Mouse (Mus musculus) urinary bladder, adult 2 months (tissue): ENCODE data around the gene St6galnac3. TPM values are rescaled to one million over a fixed set of nuclear protein-coding genes. Genes with fewer than 3 reads are reported as not detected.

Source experiments
- DNase-seq: peaks from one replicate; pipeline ENCODE4 v3.0.0; 2022; ENCODE audit warnings: low spot score
- polyA plus RNA-seq: library from polyadenylated mRNA; depleted of rRNA; stranded (reverse); fragments of >200 nt; gene quantifications from 2 replicates; pipeline ENCODE4 v1.2.3, GENCODE M21; 2012

The St6galnac3 gene
- polyA plus RNA-seq, 1 experiment = 2.9 TPM

DNA sequence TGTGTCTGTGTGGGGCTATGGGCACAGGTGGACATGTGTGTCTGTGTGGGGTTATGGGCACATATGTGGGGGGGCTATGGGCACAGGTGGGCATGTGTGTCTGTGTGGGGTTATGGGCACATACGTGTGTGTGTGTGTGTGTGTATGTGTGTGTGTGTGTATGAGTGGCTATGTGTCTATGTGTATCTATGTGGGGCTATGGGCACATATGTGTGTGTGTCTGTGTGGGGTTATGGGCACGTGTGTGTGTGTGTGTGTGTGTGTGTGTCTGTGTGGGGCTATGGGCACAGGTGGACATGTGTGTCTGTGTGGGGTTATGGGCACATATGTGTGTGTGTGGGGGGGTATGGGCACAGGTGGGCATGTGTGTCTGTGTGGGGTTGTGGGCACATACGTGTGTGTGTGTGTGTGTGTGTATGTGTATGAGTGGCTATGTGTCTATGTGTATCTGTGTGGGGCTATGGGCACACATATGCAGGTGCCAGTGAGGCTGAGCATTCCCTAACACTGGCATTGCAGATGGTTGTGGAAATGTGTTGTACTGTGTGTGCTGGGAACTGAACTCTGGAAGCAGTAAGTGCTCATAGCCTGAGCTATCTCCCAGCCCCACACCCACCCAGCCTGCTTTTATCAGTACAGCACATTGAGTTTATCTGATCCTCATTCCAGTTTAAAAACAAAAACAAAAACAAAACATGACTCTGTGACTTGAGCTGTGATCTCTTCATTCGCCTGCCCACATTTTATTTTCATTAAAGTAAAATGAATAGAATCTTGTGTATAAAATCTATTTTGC is 8.6 kb upstream of the St6galnac3 start:
- no peak for DNase-seq

DNA sequence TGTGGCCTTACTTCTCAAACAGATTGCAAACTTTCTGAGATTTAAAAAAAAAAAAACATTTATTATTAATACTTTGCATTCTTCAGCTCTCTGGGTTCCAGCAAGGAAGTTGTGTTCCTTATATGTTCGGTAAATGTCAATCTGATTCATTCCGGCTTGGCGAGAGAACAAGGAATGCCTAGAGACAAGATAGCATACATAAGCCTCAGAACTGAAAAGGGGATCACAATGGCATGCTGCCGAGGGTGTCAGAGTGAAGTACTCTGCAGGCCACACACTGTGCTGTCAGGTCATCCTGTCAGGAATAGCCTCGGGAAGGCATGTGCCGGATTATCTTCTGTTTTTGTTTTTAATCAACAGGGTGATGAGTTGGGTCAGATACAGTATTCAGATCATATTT is 7.8 kb upstream of the St6galnac3 start:
- DNase-seq = no peak

DNA sequence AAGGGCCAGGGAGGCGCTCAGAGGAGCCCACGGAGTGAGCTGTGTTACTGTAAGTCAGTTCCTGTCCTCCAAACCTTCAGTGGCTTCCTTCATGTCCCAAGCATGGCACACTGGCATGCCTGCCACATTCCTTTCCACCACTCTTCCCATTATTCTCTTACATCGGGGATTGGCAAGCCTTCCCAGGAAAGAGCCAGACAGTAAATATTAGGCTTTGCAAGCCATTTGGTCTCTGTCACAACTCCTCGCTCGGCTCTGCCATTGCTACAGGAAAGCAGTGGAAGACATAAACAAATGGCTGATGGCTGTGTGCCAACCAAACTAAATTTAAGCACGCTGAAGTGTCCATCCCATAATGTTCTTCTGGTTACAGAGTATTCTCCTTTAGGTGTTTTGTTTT is 7.1 kb upstream of the St6galnac3 start:
- DNase-seq = no peak

DNA sequence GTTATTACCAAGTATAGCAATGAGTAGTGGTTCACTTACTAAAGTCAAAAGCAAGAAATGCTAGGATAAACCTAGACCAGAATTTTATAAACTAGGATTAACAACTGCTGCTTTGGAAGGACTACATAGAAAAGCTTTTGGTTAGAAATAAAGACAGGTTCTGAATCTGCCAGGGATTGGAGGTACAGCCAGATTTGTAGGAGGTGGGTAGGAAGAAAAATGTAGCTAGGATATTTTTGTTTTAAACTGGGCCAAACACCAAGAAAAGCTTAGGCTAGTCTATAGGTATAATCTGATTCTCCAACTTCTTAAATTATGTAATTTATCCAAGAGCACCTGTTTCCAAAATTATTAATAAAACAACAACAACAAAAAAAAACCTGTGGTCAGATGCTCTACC is 3.6 kb upstream of the St6galnac3 start:
- DNase-seq = no peak

DNA sequence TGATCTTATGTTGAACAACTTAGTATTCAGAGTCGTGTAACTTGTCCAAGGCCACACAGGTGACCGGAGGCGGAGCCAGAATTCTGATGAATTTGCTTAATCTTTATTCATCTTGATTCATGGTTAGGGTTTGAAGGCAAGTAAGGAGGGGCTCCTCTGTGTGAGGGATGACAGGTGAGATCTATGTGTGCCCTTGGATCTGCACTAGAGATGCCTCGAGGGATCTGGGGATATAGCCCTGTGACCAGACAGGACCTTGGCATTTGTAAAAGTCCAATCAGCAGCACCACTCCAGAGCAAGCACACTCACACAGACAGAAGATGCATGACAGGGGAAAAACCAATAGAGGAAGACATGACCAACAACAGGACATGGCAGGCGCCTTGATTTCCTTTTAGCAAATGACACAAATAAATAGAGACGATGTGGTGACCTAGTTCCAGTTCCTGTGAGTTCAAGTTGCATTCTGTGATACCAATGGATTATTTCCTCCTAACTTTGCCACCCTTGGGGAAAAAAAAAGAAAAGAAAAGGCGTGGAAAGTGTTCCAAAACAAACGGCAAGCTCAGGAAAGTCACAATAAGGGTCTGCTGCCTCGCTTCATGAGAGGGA is 1.4 kb downstream of the St6galnac3 start:
- DNase-seq = no peak

DNA sequence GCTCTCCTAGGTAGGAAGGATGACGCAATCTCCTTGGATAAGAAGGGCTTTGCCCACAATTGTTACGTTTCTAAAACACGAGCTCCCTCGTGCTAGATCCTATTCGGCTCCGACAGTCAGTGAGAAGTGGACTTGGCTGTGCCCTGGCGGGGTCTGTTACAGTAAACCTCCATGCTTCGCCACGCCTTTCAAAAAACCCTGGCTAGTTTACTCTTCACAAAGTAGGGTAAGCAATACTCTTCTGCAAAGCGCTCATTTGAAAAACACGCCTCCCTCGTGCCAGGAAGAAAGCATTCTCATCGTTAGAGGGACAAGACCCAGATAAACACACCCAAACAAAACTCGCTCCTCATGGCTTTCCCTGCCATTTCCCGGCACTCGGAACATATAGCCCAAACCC is 3.4 kb downstream of the St6galnac3 start:
- DNase-seq = no peak

DNA sequence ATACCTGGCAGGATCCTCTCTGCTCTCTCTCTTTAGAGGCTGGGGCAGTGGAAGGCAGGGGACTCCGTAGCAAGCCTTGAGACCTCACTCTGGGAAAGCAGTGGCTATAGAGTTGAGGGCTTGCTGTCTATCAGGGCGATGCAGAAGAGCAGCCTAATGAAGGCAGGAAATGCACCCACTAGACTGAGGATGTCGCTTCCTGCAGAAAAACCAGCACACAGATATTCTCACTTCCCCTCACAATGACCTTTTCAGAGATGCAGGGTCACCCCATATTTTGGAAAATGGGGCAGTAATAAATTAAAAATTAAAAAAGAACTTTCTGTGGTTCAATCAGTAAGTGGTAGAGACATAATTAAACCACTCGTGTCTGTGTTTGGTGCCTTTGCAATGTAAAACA is 4.1 kb downstream of the St6galnac3 start:
- no peak for DNase-seq

DNA sequence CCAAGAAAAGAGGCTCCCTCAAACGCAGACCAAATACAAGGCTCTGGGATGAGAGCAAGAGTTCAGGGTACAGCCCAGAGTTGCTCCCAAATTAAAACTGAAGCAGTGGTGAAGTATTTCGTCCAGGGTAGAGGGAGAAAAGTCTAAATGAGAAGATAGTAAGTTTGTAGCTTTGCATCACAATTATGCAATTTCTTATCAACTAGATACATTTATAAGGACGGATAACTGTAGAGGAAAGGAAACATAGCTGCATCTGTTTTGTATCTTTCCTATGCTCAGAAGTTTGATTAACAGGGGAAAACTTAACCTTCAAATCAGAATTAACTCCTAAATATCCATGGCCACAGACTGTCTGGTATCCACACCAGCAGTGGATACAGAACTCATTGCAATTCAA is 4.7 kb downstream of the St6galnac3 start:
- no peak for DNase-seq

DNA sequence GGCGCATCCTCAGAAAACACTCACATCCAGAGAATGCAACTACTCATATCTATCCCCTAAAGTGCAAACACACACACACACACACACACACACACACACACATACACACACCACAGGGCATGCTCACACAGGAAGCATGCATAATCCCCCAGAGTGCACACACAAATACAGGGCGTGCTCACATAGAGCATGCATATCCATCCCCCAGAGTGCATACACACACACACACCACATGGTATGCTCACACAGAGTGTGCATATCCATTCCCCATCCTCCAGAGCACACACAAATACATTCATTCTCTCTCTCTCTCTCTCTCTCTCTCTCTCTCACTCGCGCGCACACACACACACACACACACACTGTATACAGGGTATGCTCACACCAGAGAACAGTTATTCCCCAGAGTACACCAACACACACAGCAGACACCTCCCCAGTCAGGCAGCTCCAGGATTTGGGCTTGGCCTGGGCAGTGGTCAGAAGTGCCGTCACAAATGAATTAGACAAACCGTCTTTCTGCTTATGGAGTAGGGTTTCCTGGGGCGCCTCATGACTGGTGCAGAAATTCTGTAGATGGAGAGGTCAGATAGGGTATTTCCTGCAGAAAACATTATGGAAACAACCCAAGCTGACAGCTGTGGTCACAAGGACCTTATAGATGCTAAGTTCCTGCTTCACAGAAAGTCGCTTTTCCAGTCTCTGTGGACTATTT is 5.6 kb downstream of the St6galnac3 start:
- no peak for DNase-seq

DNA sequence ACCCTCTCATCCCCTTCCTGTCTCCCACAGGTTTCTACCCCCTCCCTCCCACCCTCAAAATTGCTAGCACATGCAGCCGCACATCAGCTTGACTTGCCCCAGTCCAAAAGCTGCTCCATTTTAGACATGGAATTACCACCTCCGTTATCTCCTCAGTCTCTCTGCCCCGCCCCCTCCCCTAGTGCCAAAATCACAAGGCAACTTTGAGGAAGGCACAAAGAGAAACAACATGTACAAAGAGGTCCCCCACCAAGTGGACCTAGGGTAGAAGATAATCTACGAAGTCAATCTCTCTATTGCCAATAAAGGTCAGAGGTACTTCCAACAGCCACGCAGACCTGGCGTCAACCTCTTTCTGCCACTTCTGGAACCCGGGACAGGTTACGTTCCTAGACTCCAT is 6.2 kb downstream of the St6galnac3 start:
- no peak for DNase-seq

DNA sequence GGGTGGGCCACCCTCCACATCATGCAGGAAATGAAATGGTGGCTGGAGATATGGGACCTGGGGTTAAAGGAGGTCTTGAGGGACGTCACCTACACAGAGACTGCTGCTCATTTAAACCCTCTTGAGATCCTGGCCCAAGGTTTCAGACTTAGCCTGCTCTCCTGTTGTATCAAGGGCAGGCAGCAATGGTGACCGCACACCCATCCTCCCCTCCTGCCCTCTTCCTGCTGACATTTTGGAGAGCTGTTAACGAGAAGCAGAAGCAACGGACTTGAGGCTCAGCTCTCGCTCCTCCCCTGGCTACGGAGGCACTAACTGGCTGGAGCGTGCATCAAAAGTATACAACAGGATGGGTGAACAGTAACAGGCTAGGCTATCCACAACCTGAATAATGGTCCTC is 7.2 kb downstream of the St6galnac3 start:
- no peak for DNase-seq

DNA sequence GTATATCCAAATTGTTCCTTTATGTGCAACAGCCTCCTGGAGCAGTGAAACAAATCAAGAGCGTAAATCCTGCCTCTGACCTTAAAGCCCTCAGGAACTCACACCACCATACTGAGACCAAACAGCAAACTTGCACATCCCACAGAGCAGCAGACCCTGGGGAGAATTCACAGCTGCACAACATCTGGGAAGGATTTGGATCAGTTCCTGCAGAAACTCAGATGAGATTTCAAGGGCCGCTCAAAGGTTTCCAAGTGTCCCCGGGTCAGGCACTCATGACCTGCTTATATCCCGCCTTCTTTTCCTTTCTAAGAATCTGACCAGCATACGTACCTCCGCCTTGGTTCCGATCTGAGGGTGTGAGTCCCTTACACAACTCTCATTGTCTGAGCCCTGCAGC is 9.3 kb downstream of the St6galnac3 start:
- DNase-seq = no peak

DNA sequence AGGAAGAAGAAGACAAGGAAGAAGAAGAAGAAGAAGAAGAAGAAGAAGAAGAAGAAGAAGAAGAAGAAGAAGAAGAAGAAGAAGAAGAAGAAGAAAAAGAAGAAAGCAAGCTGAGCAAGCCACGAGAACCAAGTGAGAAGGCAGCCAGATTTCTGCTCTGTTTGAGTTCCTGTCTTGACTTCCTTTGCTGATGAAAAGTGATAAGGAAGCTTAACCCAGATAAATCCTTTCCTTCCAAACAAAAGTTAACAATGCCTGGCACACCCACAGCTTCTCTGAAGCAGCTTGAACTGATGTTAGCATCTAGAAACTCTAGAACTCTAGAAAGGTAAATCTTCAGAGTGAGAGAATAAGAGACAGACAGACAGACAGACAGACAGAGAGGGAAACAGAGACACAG is 14.4 kb downstream of the St6galnac3 start:
- DNase-seq = no peak

DNA sequence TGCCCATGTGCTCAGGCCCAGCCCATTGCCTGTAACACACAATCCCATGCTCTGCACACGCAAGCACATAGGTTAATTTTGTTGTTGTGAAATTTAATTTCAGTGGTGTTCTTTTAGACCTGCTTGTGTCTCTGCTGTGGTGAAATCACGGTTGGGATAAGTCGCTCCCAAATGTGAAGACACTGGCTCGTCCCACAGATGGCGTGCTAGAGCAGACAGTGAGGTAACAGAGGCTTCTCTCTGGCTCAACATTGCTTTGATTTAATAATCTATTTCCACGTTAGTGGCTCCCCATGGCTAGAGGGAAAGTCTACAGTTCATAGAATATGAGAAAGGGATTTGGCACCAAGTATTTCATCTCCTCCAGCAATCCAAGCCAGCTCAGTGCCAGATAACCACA is 17.3 kb downstream of the St6galnac3 start:
- no peak for DNase-seq

DNA sequence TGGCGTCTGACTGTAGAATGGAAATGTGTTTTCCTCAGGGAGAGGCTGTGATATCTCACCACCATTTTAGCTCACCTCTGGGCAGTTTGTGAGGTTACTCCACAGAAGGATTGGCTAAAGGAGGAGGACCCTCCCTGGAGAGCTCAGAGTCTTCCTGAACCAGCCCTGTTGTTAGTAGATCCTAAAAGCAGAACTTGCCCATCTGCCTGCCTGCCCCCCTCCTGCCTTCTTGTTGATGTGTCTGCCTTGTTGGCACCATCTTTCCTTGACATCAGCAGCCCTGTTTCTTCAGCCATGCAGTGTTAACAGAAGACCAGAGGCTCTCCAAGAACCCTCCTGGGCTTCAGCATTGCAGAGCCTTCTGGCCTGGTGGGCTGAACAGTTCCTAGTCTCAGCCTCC is 18.1 kb downstream of the St6galnac3 start:
- DNase-seq = no peak

DNA sequence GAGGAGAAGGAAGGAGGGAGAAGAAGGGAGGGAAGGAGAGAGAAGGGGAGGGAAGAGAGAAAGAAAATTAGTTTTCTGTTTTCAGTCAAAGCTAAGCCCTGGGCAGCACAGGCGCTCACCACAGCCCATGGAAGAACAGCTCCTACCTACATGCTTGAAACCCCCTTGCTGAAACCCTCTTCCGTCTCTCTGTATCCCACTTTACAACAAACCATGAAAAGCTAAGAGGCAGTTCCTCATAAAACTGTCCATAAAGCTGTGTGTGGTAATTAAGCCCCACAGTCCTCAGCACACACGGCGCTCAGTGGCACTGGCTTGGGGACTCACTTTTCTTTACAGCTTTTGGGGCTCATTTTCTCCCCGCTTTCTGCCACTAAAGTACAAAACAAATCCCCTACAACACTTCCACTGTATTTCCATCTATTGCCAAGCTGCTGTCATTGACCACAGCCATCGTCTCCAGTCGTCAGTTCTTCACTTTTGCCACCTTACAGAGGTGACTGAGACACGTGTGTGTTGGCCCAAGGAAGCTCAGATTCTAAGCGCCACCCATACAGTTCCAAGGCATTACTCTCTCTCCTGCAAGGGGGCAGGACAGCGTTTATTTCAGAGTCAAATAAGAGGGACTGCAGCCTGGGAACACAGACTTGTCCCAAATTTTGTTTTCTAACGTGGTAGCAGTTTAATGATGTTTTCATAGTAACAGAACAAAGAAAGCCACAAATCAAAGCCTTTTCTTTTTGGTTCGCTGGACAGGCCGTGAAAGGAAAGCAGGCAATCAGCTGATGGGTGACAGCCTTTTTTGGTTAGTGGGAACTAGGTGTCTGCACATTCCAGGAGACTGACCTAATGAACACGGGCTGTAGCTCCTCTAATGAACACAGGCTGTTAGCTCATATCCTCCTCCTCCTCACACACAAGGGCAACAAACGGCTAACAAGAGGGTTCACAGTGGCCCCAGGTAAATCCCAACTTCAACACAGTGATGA is 22.9 kb downstream of the St6galnac3 start:
- DNase-seq = no peak

DNA sequence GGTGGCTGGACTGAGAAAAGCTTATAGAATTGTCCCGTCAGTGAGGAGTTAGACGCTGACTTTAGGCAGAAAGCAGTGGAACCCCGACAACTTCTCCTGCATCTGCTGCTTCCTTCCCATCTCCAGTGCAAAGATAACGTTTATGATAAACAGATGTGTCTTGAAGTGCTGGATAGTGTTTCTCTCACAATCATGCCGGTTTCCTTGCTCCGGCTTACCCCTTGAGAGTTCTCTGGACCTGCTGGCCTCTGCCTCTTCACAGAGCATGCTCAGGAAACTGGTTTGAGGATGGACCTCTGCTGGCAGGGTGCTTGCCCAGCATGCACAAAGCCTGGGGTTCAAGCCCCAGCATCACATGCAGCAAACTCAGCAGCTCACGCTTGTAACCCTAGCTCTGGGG is 23.8 kb downstream of the St6galnac3 start:
- DNase-seq = no peak

DNA sequence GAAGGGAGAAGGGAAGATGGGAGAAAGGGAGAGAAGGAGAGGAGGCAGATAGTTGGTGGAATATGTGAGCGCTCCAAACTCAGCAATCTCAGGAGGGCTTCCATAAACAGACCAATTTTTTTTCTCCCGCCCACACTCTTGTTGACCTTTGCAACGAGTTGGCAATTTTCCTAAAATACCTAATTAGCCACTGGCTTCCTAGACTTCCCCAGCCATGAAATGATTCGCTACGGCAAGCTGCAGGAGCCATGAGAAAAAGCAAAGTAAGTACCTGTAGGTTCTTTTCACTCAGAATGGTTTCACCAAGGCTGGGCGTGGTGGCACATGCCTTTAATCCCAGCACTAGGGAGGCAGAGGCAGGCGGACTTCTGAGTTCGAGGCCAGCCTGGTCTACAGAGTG is 25.9 kb downstream of the St6galnac3 start:
- no peak for DNase-seq

DNA sequence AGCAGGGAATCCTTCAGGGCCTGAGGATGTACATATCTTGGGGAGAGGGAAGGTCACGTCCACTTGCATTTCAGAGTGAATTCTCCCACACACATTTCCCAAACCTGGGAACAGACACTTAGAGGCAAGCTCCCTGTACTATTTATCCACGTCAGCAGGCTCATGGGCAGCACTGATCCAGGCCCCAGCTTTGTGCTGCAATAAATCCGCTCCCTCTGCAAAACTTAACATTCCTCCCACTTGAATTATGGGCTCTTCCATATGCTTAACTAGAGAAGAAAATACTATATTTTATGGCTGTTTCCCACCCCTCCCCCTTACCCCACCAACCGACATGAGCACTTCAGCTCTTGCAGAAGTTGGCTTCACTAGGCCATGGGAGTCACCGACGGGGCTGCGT is 32.0 kb downstream of the St6galnac3 start:
- no peak for DNase-seq

DNA sequence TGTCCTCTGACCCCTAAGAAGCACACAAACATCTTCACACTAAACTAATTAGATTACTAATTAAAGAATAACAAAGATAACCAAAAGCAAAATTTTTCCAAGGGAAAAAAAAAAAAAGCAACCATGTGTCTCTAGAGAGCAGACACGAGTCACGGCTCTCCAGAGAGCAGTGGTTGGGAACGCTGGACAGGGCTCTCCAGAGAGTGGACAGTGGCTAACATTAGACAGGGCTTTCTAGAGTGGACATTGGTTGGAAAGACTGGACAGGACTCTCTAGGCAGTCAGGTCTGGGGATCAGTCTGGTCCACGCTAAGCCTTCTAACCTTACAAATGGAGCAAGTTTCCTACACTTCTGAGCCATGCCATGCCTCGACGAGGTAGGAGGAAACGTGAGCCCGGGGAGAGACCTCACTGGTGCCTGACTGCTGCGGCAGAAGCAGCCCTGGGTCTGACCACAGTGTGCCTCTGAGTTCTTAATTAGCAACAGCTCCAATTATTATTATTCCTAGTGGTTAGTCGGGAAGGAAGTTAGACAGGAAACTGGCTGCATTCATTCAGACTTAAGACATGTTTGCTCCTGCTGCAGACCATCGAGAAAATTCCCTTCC is 32.7 kb downstream of the St6galnac3 start:
- DNase-seq = no peak

DNA sequence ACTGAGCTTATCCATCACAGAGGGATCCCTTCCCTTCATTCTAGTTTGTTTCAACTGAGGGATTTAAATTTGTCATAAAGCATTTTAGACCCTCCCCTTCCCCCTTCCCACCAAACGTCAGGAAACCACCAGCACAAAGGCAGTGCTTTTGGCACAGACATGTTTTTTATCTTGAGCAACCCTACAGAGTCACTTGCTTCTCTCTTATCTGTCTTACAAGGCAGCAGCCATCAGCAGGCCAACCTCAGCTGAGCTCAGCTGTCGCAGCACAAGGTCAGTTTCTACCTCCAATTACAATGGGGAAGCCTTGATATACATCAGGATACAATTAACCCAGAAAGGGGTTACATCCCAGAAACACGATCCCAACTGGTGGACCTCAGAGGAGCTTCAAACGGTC is 33.4 kb downstream of the St6galnac3 start:
- DNase-seq = no peak
